Mouse (Mus musculus) C2C12 (cell line): ENCODE data around the gene Prrx2.

Experiments used
- CEBPB ChIP-seq: IDR thresholded peaks from one replicate; pipeline ENCODE4 v1.6.1; 2011; ENCODE audit warnings: low read depth, mild to moderate bottlenecking, control low read depth, moderate library complexity
- CTCF ChIP-seq: IDR thresholded peaks from one replicate; pipeline ENCODE4 v1.5.1; 2011; ENCODE audit not compliant: control insufficient read depth, insufficient read depth, insufficient read length
- FOSL1 ChIP-seq: IDR thresholded peaks from one replicate; pipeline ENCODE4 v1.8.0; 2011; ENCODE audit warnings: mild to moderate bottlenecking, low read length; ENCODE audit not compliant: poor library complexity, insufficient read depth, severe bottlenecking
- MAX ChIP-seq: IDR thresholded peaks from one replicate; pipeline ENCODE4 v1.6.1; 2011; ENCODE audit warnings: mild to moderate bottlenecking, control low read depth
- MYOD1 ChIP-seq: IDR thresholded peaks from one replicate; pipeline ENCODE4 v1.6.1; 2011; ENCODE audit warnings: low read depth; ENCODE audit not compliant: control insufficient read depth, insufficient read length
- MYOG ChIP-seq: IDR thresholded peaks from one replicate; pipeline ENCODE4 v1.6.1; 2011; ENCODE audit not compliant: control insufficient read depth, insufficient read length; ENCODE audit errors: extremely low read depth
- USF1 ChIP-seq: IDR thresholded peaks from one replicate; pipeline ENCODE4 v1.6.1; 2011; ENCODE audit warnings: low read depth, mild to moderate bottlenecking, control low read depth, moderate library complexity

DNA sequence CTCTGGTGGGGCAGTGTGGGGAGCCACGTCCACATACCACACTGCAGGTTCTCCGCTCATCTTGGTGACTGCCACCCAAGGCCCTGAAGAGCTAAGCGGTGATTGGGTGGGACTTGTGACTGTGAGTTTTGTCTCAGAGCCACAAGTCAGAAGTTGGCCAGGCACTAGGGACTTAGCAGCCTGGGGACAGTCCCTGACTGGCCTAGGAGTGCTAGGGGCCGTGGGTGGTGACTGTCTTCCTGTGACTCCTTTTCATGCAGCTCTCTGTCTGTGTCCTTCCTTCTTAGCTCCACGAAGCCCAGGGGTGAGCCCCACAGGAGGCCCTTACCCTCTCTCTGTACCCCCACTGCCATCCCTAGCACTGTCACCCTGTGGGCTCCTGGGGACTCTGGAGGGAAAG lies 14.9 kb upstream of the Prrx2 start:
- TF ChIP-seq CTCF = no peak
- no peak for TF ChIP-seq CEBPB
- TF ChIP-seq MAX = no peak
- no peak for TF ChIP-seq MYOG
- TF ChIP-seq USF1 = no peak
- no peak for TF ChIP-seq MYOD1
- no peak for TF ChIP-seq FOSL1
